Mouse (Mus musculus) forebrain, embryonic 16.5 days (tissue): ENCODE measurements around the gene Psapl1. TPM values are rescaled to one million over a fixed set of nuclear protein-coding genes. Genes with fewer than 3 reads are reported as not detected.
A peak's percentile ranks its signal among the peaks of the same experiment; 100 is the strongest.
"Not testable (repeated sequence)": the region's sequence is repeated elsewhere in the genome, so short reads cannot be mapped to it uniquely, and the experiment has no call there.

Source experiments
- ATAC-seq: fragments of 200-750 bp; cut with Nextera tagmentation; 2 replicates; pipeline ENCODE4 v1.8.0; 2017; ENCODE audit warnings: mild to moderate bottlenecking, moderate library complexity
- H3K27ac ChIP-seq: fragments of 300-500 bp; sonication (generic); 2 replicates; pipeline ENCODE4 v1.5.1; 2014; ENCODE audit warnings: low read length, control low read depth
- H3K27me3 ChIP-seq: fragments of 300-500 bp; sonication (generic); replicated peaks from 2 replicates; pipeline ENCODE4 v1.6.1; 2014; ENCODE audit warnings: low read length; ENCODE audit not compliant: control insufficient read depth, insufficient read depth
- H3K36me3 ChIP-seq: fragments of 300-500 bp; sonication (generic); 2 replicates; pipeline ENCODE4 v1.6.1; 2014; ENCODE audit not compliant: control insufficient read depth, insufficient read depth
- H3K4me1 ChIP-seq: fragments of 300-500 bp; sonication (generic); replicated peaks from 2 replicates; pipeline ENCODE4 v1.6.1; 2014; ENCODE audit warnings: low read length; ENCODE audit not compliant: control insufficient read depth, insufficient read depth
- H3K4me2 ChIP-seq: fragments of 300-500 bp; sonication (generic); 2 replicates; pipeline ENCODE4 v1.6.1; 2014; ENCODE audit warnings: mild to moderate bottlenecking, low read length, control low read depth
- H3K4me3 ChIP-seq: fragments of 300-500 bp; sonication (generic); replicated peaks from 2 replicates; pipeline ENCODE4 v1.5.1; 2014; ENCODE audit warnings: mild to moderate bottlenecking, low read length, control low read depth
- H3K9ac ChIP-seq: fragments of 300-500 bp; sonication (generic); replicated peaks from 2 replicates; pipeline ENCODE4 v1.6.1; 2014; ENCODE audit warnings: low read depth, low read length, control low read depth
- H3K9me3 ChIP-seq: fragments of 300-500 bp; sonication (generic); 2 replicates; pipeline ENCODE4 v1.6.1; 2016; ENCODE audit warnings: low read length; ENCODE audit not compliant: control insufficient read depth
- WGBS: fragments of 180-500 bp; shearing (Covaris S2); extraction: QIAGEN DNeasy Blood & Tissue Kit; methylation state at CpG from one replicate; pipeline ENCODE4 v1.1.7; 2014; 5-methylcytosine and 5-hydroxymethylcytosine counted together
- polyA plus RNA-seq: library from polyadenylated mRNA; unstranded; fragments of >200 nt; fragmentation: Nextera tagmentation; extraction: Ambion mirVana; gene quantifications from 2 replicates; pipeline ENCODE4 v1.2.1, GENCODE M21; 2015

The Psapl1 gene
- polyA plus RNA-seq, 1 experiment from 2014 or later: 0.08 TPM

GRCm38 (mm10) chr5:36223787-36224186 is 20.0 kb downstream of the Psapl1 start:
- 53% methylated on average over 6 of the region's 6 CpGs for WGBS
- Histone ChIP-seq H3K4me2 (no peak overlapping the region), H3K4me3 (no peak overlapping the region), H3K9me3 (no peaks in the 10 kb centered on the region), H3K9ac (no peak overlapping the region), H3K4me1 (peaks cover 20% of the 10 kb centered on the region), H3K27ac (no peak overlapping the region), H3K27me3 (no peaks in the 10 kb centered on the region), H3K36me3 (no peaks in the 10 kb centered on the region)
- ATAC-seq: no peak

GRCm38 (mm10) chr5:36225855-36226254 is 22.0 kb downstream of the Psapl1 start:
- WGBS: 68% methylated on average over 7 of the region's 7 CpGs
- Histone ChIP-seq H3K36me3 (no peaks in the 10 kb centered on the region), H3K4me2 (no peak overlapping the region), H3K4me3 (no peak overlapping the region), H3K27ac (no peak overlapping the region), H3K4me1 (peaks cover 24% of the 10 kb centered on the region), H3K27me3 (no peaks in the 10 kb centered on the region), H3K9ac (no peak overlapping the region), H3K9me3 (no peaks in the 10 kb centered on the region)
- no peak for ATAC-seq

GRCm38 (mm10) chr5:36226296-36226695 is 22.5 kb downstream of the Psapl1 start:
- no peak overlapping the region for H3K27ac ChIP-seq
- no peak overlapping the region for H3K9ac ChIP-seq
- no peak overlapping the region for H3K4me2 ChIP-seq
- WGBS: 58% methylated on average over 11 of the region's 11 CpGs
- no peak overlapping the region for H3K4me3 ChIP-seq
- no peaks in the 10 kb centered on the region for H3K9me3 ChIP-seq
- ATAC-seq: no peak
- H3K4me1 ChIP-seq: peaks cover 24% of the 10 kb centered on the region
- H3K27me3 ChIP-seq: no peaks in the 10 kb centered on the region
- H3K36me3 ChIP-seq: no peaks in the 10 kb centered on the region

- H3K4me1 ChIP-seq: peaks cover 24% of the 10 kb centered on the region
- no peak overlapping the region for H3K9ac ChIP-seq
- H3K27ac ChIP-seq: no peak overlapping the region
- peak; percentile 37; the same call in 1 of the 2 replicates for ATAC-seq
- H3K4me2 ChIP-seq: no peak overlapping the region
- H3K4me3 ChIP-seq: no peak overlapping the region
- no peaks in the 10 kb centered on the region for H3K9me3 ChIP-seq
- no peaks in the 10 kb centered on the region for H3K27me3 ChIP-seq
- 27% methylated on average over 23 of the region's 23 CpGs for WGBS
- H3K36me3 ChIP-seq: no peaks in the 10 kb centered on the region
These were observed 24.9 kb downstream of the Psapl1 start for GRCm38 (mm10) chr5:36228405-36229370.

- H3K4me3 ChIP-seq: no peak overlapping the region
- H3K9ac ChIP-seq: no peak overlapping the region
- H3K36me3 ChIP-seq: no peaks in the 10 kb centered on the region
- no peaks in the 10 kb centered on the region for H3K27me3 ChIP-seq
- H3K27ac ChIP-seq: no peak overlapping the region
- peaks cover 24% of the 10 kb centered on the region for H3K4me1 ChIP-seq
- ATAC-seq: no peak
- H3K9me3 ChIP-seq: no peaks in the 10 kb centered on the region
- no peak overlapping the region for H3K4me2 ChIP-seq
- 64% methylated on average over 9 of the region's 9 CpGs for WGBS
These were observed 26.5 kb downstream of the Psapl1 start for GRCm38 (mm10) chr5:36230301-36230780.

GRCm38 (mm10) chr5:36237526-36237925 is 33.7 kb downstream of the Psapl1 start:
- not testable (repeated sequence) for ATAC-seq, H3K4me1 ChIP-seq, H3K27ac ChIP-seq, H3K36me3 ChIP-seq, H3K9ac ChIP-seq, H3K4me3 ChIP-seq, H3K9me3 ChIP-seq, H3K4me2 ChIP-seq, H3K27me3 ChIP-seq
- 97% methylated on average over 7 of the region's 10 CpGs for WGBS

- H3K27ac ChIP-seq: no peak overlapping the region
- H3K4me1 ChIP-seq: peaks cover 8% of the 10 kb centered on the region
- H3K36me3 ChIP-seq: no peaks in the 10 kb centered on the region
- no peak overlapping the region for H3K4me3 ChIP-seq
- no peaks in the 10 kb centered on the region for H3K9me3 ChIP-seq
- no peak overlapping the region for H3K4me2 ChIP-seq
- no peak for ATAC-seq
- H3K27me3 ChIP-seq: no peaks in the 10 kb centered on the region
- H3K9ac ChIP-seq: no peak overlapping the region
- WGBS: 91% methylated on average over 3 of the region's 3 CpGs
These were observed 44.2 kb downstream of the Psapl1 start for GRCm38 (mm10) chr5:36248022-36248421.

- peaks cover 10% of the 10 kb centered on the region for H3K4me1 ChIP-seq
- H3K9me3 ChIP-seq: no peaks in the 10 kb centered on the region
- H3K4me3 ChIP-seq: no peak overlapping the region
- no peak overlapping the region for H3K4me2 ChIP-seq
- H3K27me3 ChIP-seq: no peaks in the 10 kb centered on the region
- no peak for ATAC-seq
- no peak overlapping the region for H3K9ac ChIP-seq
- 90% methylated on average over 17 of the region's 17 CpGs for WGBS
- no peak overlapping the region for H3K27ac ChIP-seq
- H3K36me3 ChIP-seq: no peaks in the 10 kb centered on the region
These were observed 49.1 kb downstream of the Psapl1 start for GRCm38 (mm10) chr5:36252746-36253504.
